Mouse (Mus musculus): ENCODE measurements around the gene Slc25a44.

GRCm38 (mm10) chr3:88407529-88407928 is 17.4 kb downstream of the Slc25a44 start:
- TF ChIP-seq CTCF (IDR thresholded peaks at IDR 0.05) (no peak), EP300 (IDR thresholded peaks at IDR 0.05) (no peak)

Measured in lung, postnatal 0 days (tissue).